Mouse (Mus musculus) v-Abl transformed pro-B cells (cell line): Measurements from ENCODE around the gene Olfr608.
"Not testable (repeated sequence)": the region's sequence is repeated elsewhere in the genome, so short reads cannot be mapped to it uniquely, and the experiment has no call there.

Source experiments
- in situ Hi-C, 2 experiments: fragments of 400-800 bp; cut with MboI; formaldehyde crosslinking; loops; one replicate each; pipeline ENCODE4 v1.15.1; 2025; ENCODE audit not compliant: unreplicated experiment in 2 of 2

Gene Olfr608

GRCm38 (mm10) chr7:103469577-103469976 is at the start of gene Olfr608:
Olfr608 (plus strand) TSS chr7:103469877.
- in situ Hi-C loops: no loop called here

GRCm38 (mm10) chr7:103445339-103445738 is 24.3 kb upstream of the Olfr608 start, which contains the start of gene Olfr605:
Olfr605 (minus strand) TSS chr7:103445439.
- in situ Hi-C loops: no loop called here

GRCm38 (mm10) chr7:103448746-103449145 is 20.9 kb upstream of the Olfr608 start, which contains the start of gene Olfr606:
Olfr606 (plus strand) TSS chr7:103449046.
- in situ Hi-C loops: no loop called here

GRCm38 (mm10) chr7:103460590-103460989 is 9.1 kb upstream of the Olfr608 start:
- in situ Hi-C loops: no loop called here

GRCm38 (mm10) chr7:103477106-103477505 is 7.4 kb downstream of the Olfr608 start:
- in situ Hi-C loops: not testable (repeated sequence)

- in situ Hi-C loops: no loop called here
Measured at GRCm38 (mm10) chr7:103497962-103498361, 28.3 kb downstream of the Olfr608 start, which contains the start of gene Olfr609. Olfr609 (minus strand) TSS chr7:103498062.

GRCm38 (mm10) chr7:103512022-103512421 is 42.3 kb downstream of the Olfr608 start, which contains the start of gene Olfr610:
Olfr610 (minus strand) TSS chr7:103512122.
- in situ Hi-C loops: no loop called here

GRCm38 (mm10) chr7:103520746-103521145 is 51.1 kb downstream of the Olfr608 start, which contains the start of gene Olfr611:
Olfr611 (minus strand) TSS chr7:103520846.
- in situ Hi-C loops: not testable (repeated sequence)
